ENCODE assay signal across 11 mouse cellular contexts in genomic region chr16:34976630-34977029, GRCm38 (mm10). TPM values are rescaled to one million over a fixed set of nuclear protein-coding genes. Genes with fewer than 3 reads are reported as not detected.
A peak's percentile ranks its signal among the peaks of the same experiment; 100 is the strongest.
DNase-seq lines count a peak whose midpoint lies in the region; TF ChIP-seq lines count a peak whose summit lies in the region.
"Had no signal": no experiment of that assay in that cellular context is flagged by ENCODE, and none has a peak within 500 bp of the region (broad histone marks: within the 10 kb centered on the region; RNA-seq: fewer than 3 reads in every experiment).

No protein-coding gene starts in this region.

- no peak overlapping the region for H3K9ac ChIP-seq in heart, adult 2 months (ENCODE audit: low read depth, low read length)
- H3K9ac ChIP-seq: embryonic facial prominence, embryonic 15.5 days; hindbrain, embryonic 13.5 days had no signal

- H3K36me3 ChIP-seq in heart, adult 2 months (ENCODE audit: control insufficient read depth, insufficient read depth, low read length): no peaks in the 10 kb centered on the region
- H3K36me3 ChIP-seq in heart, embryonic 10.5 days: no peaks in the 10 kb centered on the region
- no peaks in the 10 kb centered on the region for H3K36me3 ChIP-seq in E14TG2a.4 (ENCODE audit: insufficient read depth, low read length)
- H3K36me3 ChIP-seq: hindbrain, embryonic 13.5 days had no signal

- 85% methylated on average over 13 of the region's 13 CpGs for WGBS in heart, adult 2 months
- 78% methylated on average over 13 of the region's 13 CpGs for WGBS in heart, embryonic 10.5 days
- 71% methylated on average over 13 of the region's 13 CpGs for WGBS in lung, adult 2 months

- no peak overlapping the region for H3K4me3 ChIP-seq in heart, adult 2 months
- H3K4me3 ChIP-seq in heart, embryonic 10.5 days: no peak overlapping the region
- H3K4me3 ChIP-seq in lung, adult 2 months (replicated peaks; ENCODE audit: extremely low read depth, low read depth, low read length): no peak overlapping the region
- H3K4me3 ChIP-seq in E14TG2a.4 (replicated peaks; ENCODE audit: low read length): no peak overlapping the region
- H3K4me3 ChIP-seq: embryonic facial prominence, embryonic 15.5 days; hindbrain, embryonic 13.5 days had no signal

- H3K27me3 ChIP-seq in heart, adult 2 months (ENCODE audit: control insufficient read depth, insufficient read depth, low read length): no peaks in the 10 kb centered on the region
- H3K27me3 ChIP-seq in heart, embryonic 10.5 days (ENCODE audit: insufficient read depth, poor library complexity, severe bottlenecking): peaks cover 21% of the 10 kb centered on the region
- H3K27me3 ChIP-seq in E14TG2a.4 (ENCODE audit: insufficient read depth, low read length): peaks cover 20% of the 10 kb centered on the region; the same call in 1 of the 2 replicates
- H3K27me3 ChIP-seq: embryonic facial prominence, embryonic 15.5 days had no signal

- no peaks in the 10 kb centered on the region for H3K79me2 ChIP-seq in heart, adult 2 months (replicated peaks; ENCODE audit: control insufficient read depth, insufficient read depth, low read length)

- intact Hi-C loops in heart, adult 2 months (cut with DNase I): no loop called here
- intact Hi-C loops in gastrocnemius, postnatal 36 days (cut with DNase I): no loop called here

- H3K27ac ChIP-seq in heart, adult 2 months: no peak overlapping the region
- H3K27ac ChIP-seq in heart, embryonic 10.5 days: no peak overlapping the region
- H3K27ac ChIP-seq: embryonic facial prominence, embryonic 15.5 days; hindbrain, embryonic 13.5 days had no signal

- no peaks in the 10 kb centered on the region for H3K9me3 ChIP-seq in heart, embryonic 10.5 days
- H3K9me3 ChIP-seq in E14TG2a.4 (ENCODE audit: low read length): no peaks in the 10 kb centered on the region
- H3K9me3 ChIP-seq: embryonic facial prominence, embryonic 15.5 days; hindbrain, embryonic 13.5 days had no signal

- TF ChIP-seq EP300 in heart, adult 2 months (IDR thresholded peaks at IDR 0.05; ENCODE audit: insufficient read depth, low read depth, low read length): no peak

- TF ChIP-seq CTCF in heart, adult 2 months (IDR thresholded peaks at IDR 0.05): peak; percentile 59
- TF ChIP-seq CTCF in lung, adult 2 months (IDR thresholded peaks at IDR 0.05; ENCODE audit: insufficient read depth, low read length): peak; percentile 67
- TF ChIP-seq CTCF in E14TG2a.4 (conservative IDR thresholded peaks at IDR 0.05; ENCODE audit: low read length): peak; percentile 48

- no peaks in the 10 kb centered on the region for H3K4me1 ChIP-seq in heart, adult 2 months (ENCODE audit: control insufficient read depth, insufficient read depth, low read length)
- peaks cover 16% of the 10 kb centered on the region for H3K4me1 ChIP-seq in heart, embryonic 10.5 days
- H3K4me1 ChIP-seq in lung, adult 2 months (ENCODE audit: control insufficient read depth, insufficient read depth, low read length): no peaks in the 10 kb centered on the region
- peaks cover 7% of the 10 kb centered on the region for H3K4me1 ChIP-seq in E14TG2a.4 (replicated peaks; ENCODE audit: low read depth, low read length)
- H3K4me1 ChIP-seq: hindbrain, embryonic 13.5 days had no signal

- DNase-seq in heart, adult 2 months: no peak
- DNase-seq in heart, embryonic 10.5 days (ENCODE audit: low spot score): no peak
- no peak for DNase-seq in lung, adult 2 months
- no peak for DNase-seq in lung, postnatal 25 days (ENCODE audit: low spot score)
- peak; percentile 6 for DNase-seq in induced T-regulatory cell, adult 2 months (ENCODE audit: low read depth)
- no peak for DNase-seq in urinary bladder, postnatal 36 days (ENCODE audit: low spot score in 2 of 2)
- DNase-seq in gastrocnemius, postnatal 36 days: no peak
- DNase-seq: gastrocnemius, postnatal 25 days had no signal

- TF ChIP-seq POLR2A in heart, adult 2 months (IDR thresholded peaks at IDR 0.05; ENCODE audit: insufficient read depth, low read depth, low read length): no peak
- TF ChIP-seq POLR2A in lung, adult 2 months (IDR thresholded peaks at IDR 0.05; ENCODE audit: borderline replicate concordance, extremely low read depth, low read depth, low read length): no peak

RNA-seq across cellular contexts. Expression of gene Hacd2, which starts 45.6 kb away (rescaled TPM):
- total RNA-seq in heart, adult 2 months (2021): 10 to 100 TPM in 1 of 2 experiments, 1 to 10 TPM in 1; 7.2 to 12.4 TPM
- 13.2 and 17.0 TPM in 2 replicates for polyA plus RNA-seq in heart, adult 2 months (2012; rRNA removed)
- polyA plus RNA-seq in heart, embryonic 10.5 days (2016; fragmentation: Nextera tagmentation; extraction: Ambion mirVana): 67.7 and 101 TPM in 2 replicates
- 22.5 and 22.7 TPM in 2 replicates for polyA plus RNA-seq in lung, adult 2 months (2012; rRNA removed)
- total RNA-seq in gastrocnemius, postnatal 36 days (2021): 1 to 10 TPM; 2.7 to 3.2 TPM
